Mouse (Mus musculus): ENCODE results near the gene Dock9. TPM values are rescaled to one million over a fixed set of nuclear protein-coding genes. Genes with fewer than 3 reads are reported as not detected.

The Dock9 gene
- polyA plus RNA-seq, 1 experiment from 2014 or later = 15.8 TPM

DNA sequence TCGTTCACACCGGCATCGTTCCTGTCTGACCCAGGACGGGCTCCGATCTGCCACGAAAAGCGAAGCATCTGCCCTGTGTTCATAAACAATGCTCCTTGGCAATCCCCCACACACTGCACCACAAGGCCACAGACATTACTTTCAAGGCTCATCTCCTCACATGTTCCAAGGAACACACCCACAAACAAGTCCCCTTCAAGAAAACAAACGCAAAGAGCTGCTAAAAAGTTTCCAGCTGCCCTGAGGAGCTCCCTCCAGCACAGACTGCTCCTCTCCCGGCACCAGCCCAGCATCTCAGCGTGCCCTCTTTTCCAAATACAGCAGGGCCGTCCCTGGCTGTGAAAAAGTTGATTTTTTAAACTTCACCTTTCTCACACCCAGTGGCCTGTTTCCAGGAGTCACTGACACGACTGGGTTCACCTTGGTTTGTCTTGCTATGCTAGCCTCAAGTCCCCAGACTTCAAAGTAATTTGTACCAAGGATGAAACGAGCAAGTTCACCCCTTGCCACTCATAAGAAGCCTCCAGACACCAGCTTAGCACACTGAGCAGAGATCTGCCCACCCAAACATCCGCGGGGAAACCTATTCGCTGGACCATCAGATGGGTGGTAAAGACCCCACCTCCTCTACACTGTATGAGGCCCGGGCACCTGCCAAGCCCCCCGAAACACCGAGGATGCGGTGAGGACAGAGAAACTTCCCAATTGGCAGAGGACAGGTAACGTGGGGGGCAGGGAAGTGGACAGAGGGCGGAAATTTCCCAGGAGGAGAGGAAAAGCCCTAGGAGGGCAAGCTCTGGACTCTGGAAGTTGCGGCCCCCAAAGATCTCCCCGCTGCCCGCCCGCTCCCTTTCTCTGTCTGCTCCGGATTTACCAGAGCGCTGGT lies 823 bp downstream of the Dock9 start:
- 9% methylated on average over 27 of the region's 28 CpGs for WGBS
- Histone ChIP-seq H3K9ac (replicated peaks; ENCODE audit: low read depth, low read length) (peak overlapping the region; percentile 73), H3K27me3 (replicated peaks; ENCODE audit: control insufficient read depth, insufficient read depth, low read length) (peaks cover 12% of the 10 kb centered on the region), H3K4me3 (replicated peaks; ENCODE audit: low read length) (peak overlapping the region; percentile 79), H3K4me2 (ENCODE audit: low read length) (peak overlapping the region; percentile 97), H3K36me3 (ENCODE audit: control insufficient read depth, insufficient read depth) (no peaks in the 10 kb centered on the region), H3K9me3 (ENCODE audit: control insufficient read depth, low read length) (no peaks in the 10 kb centered on the region), H3K4me1 (replicated peaks; ENCODE audit: control insufficient read depth, insufficient read depth, low read length) (peaks cover 12% of the 10 kb centered on the region), H3K27ac (ENCODE audit: low read length) (no peak overlapping the region)
- ATAC-seq = 0 out of 2 replicates have a peak, but pooled peaks have one; percentile 0

DNA sequence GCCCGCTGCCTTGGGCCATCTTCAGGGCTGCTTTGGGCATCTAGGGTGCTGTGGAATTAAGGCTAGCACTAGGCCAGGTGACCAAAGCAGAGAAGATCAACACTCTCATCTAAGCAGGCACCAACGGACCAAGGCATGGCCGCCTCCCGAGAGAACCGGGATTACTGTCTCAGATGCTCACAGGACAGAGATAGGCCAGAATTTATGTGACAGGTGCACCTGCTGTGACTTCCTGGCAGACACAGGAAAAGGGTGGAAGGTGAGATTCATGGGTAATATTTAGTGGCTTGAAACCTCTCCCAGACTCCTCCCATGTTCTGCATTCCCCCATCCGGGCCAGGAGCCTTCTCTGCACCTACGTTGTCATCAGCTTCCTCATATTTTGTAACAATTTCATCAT lies 2.1 kb downstream of the Dock9 start:
- Histone ChIP-seq H3K27ac (ENCODE audit: low read length) (no peak overlapping the region), H3K4me2 (ENCODE audit: low read length) (no peak overlapping the region), H3K4me3 (replicated peaks; ENCODE audit: low read length) (no peak overlapping the region), H3K27me3 (replicated peaks; ENCODE audit: control insufficient read depth, insufficient read depth, low read length) (peaks cover 12% of the 10 kb centered on the region), H3K4me1 (replicated peaks; ENCODE audit: control insufficient read depth, insufficient read depth, low read length) (peaks cover 12% of the 10 kb centered on the region), H3K36me3 (ENCODE audit: control insufficient read depth, insufficient read depth) (no peaks in the 10 kb centered on the region), H3K9ac (replicated peaks; ENCODE audit: low read depth, low read length) (no peak overlapping the region), H3K9me3 (ENCODE audit: control insufficient read depth, low read length) (no peaks in the 10 kb centered on the region)
- 89% methylated on average over 7 of the region's 7 CpGs for WGBS
- no peak for ATAC-seq

DNA sequence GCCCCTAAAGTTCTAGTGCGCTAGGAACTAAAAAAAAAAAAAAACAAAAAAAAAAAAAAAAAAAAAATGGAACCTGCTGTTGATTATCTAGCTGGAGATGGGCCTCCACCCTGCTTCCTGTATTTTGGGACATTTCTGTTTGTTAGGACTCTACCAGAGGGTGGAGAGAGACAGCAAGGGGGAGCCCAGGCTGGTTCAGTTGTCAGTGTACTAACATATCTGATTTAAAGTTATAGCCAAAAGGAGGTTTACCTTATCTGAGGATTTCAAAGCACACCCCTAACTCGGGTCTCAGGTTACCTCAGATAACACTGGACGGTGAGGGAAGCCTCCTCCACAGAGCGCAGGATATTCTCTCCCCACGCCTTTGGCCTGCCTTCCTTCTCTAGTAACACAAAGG lies 4.0 kb downstream of the Dock9 start:
- no peak for ATAC-seq
- peaks cover 10% of the 10 kb centered on the region for H3K4me1 ChIP-seq (replicated peaks; ENCODE audit: control insufficient read depth, insufficient read depth, low read length)
- H3K9me3 ChIP-seq (ENCODE audit: control insufficient read depth, low read length) = no peaks in the 10 kb centered on the region
- peaks cover 12% of the 10 kb centered on the region for H3K27me3 ChIP-seq (replicated peaks; ENCODE audit: control insufficient read depth, insufficient read depth, low read length)
- no peak overlapping the region for H3K9ac ChIP-seq (replicated peaks; ENCODE audit: low read depth, low read length)
- H3K27ac ChIP-seq (ENCODE audit: low read length) = no peak overlapping the region
- no peaks in the 10 kb centered on the region for H3K36me3 ChIP-seq (ENCODE audit: control insufficient read depth, insufficient read depth)
- WGBS = 83% methylated on average over 5 of the region's 5 CpGs
- H3K4me2 ChIP-seq (ENCODE audit: low read length) = no peak overlapping the region
- H3K4me3 ChIP-seq (replicated peaks; ENCODE audit: low read length) = no peak overlapping the region

DNA sequence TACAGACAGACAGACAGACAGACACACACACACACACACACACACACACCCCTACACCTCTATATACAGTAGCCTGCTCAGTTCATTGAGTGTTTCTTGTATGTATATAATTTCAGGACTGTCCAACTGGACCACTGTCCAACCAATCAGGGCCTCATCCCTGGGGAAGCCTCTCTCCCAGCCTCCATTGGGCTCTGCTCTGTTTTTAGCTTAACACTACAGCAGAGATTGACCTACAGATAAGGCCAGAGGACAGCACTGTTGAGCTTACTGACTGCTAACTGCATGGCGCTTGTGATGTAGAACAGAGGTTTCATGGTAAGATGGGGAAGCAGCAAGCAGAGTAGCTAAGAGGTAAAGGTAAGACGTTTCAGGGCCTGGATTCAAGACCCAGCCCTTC lies 5.7 kb downstream of the Dock9 start:
- Histone ChIP-seq H3K9ac (replicated peaks; ENCODE audit: low read depth, low read length) (no peak overlapping the region), H3K4me1 (replicated peaks; ENCODE audit: control insufficient read depth, insufficient read depth, low read length) (peaks cover 5% of the 10 kb centered on the region), H3K27me3 (replicated peaks; ENCODE audit: control insufficient read depth, insufficient read depth, low read length) (peaks cover 9% of the 10 kb centered on the region), H3K4me3 (replicated peaks; ENCODE audit: low read length) (no peak overlapping the region), H3K36me3 (ENCODE audit: control insufficient read depth, insufficient read depth) (no peaks in the 10 kb centered on the region), H3K4me2 (ENCODE audit: low read length) (no peak overlapping the region), H3K27ac (ENCODE audit: low read length) (no peak overlapping the region), H3K9me3 (ENCODE audit: control insufficient read depth, low read length) (no peaks in the 10 kb centered on the region)
- WGBS = 88% methylated on average over 2 of the region's 2 CpGs
- ATAC-seq = no peak

DNA sequence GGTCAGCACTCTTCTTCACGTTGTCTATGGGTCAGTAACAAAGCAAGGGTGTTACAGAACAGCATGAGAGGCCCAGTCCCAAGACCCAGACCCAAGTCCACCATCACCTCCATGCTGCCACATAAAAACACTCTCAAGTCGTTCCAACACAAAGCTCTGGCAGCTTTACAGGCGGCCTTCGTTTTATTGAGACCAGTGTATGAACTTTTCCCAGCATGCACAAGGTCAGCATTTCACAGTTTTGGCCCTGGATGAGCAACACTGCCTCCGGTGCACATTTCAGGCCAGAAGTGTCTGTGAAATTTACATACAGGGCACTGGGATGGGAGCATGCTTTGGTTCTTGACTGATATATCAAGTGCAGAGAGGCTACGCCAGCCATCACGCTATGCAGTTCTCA lies 6.5 kb downstream of the Dock9 start:
- Histone ChIP-seq H3K9ac (replicated peaks; ENCODE audit: low read depth, low read length) (no peak overlapping the region), H3K27me3 (replicated peaks; ENCODE audit: control insufficient read depth, insufficient read depth, low read length) (peaks cover 8% of the 10 kb centered on the region; the same call in 1 of the 2 replicates), H3K4me2 (ENCODE audit: low read length) (no peak overlapping the region), H3K4me3 (replicated peaks; ENCODE audit: low read length) (no peak overlapping the region), H3K36me3 (ENCODE audit: control insufficient read depth, insufficient read depth) (no peaks in the 10 kb centered on the region), H3K27ac (ENCODE audit: low read length) (no peak overlapping the region), H3K9me3 (ENCODE audit: control insufficient read depth, low read length) (no peaks in the 10 kb centered on the region), H3K4me1 (replicated peaks; ENCODE audit: control insufficient read depth, insufficient read depth, low read length) (no peaks in the 10 kb centered on the region)
- no peak for ATAC-seq
- 81% methylated on average over 7 of the region's 7 CpGs for WGBS

DNA sequence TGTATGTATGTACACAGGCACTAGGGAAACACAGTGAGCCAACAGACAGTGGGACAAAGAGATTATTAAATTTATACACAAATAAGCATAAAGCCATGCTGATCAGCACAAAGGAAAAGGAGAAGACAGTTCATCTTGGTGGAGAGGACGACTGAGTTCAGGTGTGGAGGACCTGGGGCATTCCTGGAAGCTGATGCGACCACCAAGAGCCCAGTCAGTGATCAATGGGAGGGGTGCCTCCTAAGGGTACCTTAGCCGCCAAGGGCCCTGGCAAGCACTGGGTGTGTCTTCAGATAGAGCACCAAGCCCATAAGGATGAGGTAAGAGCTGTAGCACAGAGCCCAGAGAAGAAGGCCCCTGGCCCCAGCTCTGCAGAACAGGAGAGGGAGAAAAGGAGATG lies 8.4 kb downstream of the Dock9 start:
- Histone ChIP-seq H3K4me2 (ENCODE audit: low read length) (no peak overlapping the region), H3K36me3 (ENCODE audit: control insufficient read depth, insufficient read depth) (no peaks in the 10 kb centered on the region), H3K9me3 (ENCODE audit: control insufficient read depth, low read length) (no peaks in the 10 kb centered on the region), H3K27me3 (replicated peaks; ENCODE audit: control insufficient read depth, insufficient read depth, low read length) (no peaks in the 10 kb centered on the region), H3K4me3 (replicated peaks; ENCODE audit: low read length) (no peak overlapping the region), H3K4me1 (replicated peaks; ENCODE audit: control insufficient read depth, insufficient read depth, low read length) (no peaks in the 10 kb centered on the region), H3K9ac (replicated peaks; ENCODE audit: low read depth, low read length) (no peak overlapping the region), H3K27ac (ENCODE audit: low read length) (no peak overlapping the region)
- WGBS = 87% methylated on average over 3 of the region's 3 CpGs
- no peak for ATAC-seq

DNA sequence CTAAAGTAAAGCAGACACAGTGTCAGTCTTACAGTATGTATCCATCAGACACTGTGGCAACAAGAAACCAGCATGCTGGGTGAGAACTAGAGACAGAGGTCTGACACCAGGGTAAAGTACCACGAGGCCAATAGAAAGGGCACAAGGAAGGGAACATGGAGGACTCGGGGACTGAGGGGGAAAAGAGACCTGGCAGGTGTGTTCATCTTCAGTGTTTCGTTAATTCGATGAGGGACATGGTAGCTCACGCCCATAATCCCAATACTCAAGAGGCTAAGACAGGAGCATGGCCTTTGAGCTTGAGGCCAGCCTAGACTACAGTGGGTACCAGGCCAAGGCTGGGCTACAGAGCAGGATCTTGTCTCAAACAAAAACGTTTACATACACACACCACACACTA lies 9.2 kb downstream of the Dock9 start:
- Histone ChIP-seq H3K27me3 (replicated peaks; ENCODE audit: control insufficient read depth, insufficient read depth, low read length) (no peaks in the 10 kb centered on the region), H3K9ac (replicated peaks; ENCODE audit: low read depth, low read length) (no peak overlapping the region), H3K4me1 (replicated peaks; ENCODE audit: control insufficient read depth, insufficient read depth, low read length) (no peaks in the 10 kb centered on the region), H3K9me3 (ENCODE audit: control insufficient read depth, low read length) (no peaks in the 10 kb centered on the region), H3K27ac (ENCODE audit: low read length) (no peak overlapping the region), H3K36me3 (ENCODE audit: control insufficient read depth, insufficient read depth) (no peaks in the 10 kb centered on the region), H3K4me3 (replicated peaks; ENCODE audit: low read length) (no peak overlapping the region), H3K4me2 (ENCODE audit: low read length) (no peak overlapping the region)
- whole genome bisulfite sequencing = 83% methylated on average over 6 of the region's 6 CpGs
- ATAC-seq = no peak

DNA sequence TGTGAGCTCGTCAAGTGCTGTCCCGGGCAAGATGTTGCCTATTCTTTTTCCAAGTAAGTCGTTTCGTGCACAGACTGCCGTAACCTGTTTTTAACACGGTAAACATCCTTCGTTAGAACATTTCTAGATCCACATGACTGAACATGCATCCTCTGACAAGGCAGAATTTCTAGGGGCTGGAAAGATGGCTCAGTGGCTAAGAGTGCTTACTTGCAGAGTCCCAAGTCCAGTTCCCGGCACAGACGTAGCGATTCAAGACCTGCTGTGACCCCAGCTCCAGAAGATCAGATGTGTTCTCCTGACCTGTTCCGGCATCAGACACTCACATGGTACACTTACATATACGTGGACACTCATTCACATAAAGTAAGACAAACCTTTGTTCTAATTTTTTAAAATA lies 10.2 kb downstream of the Dock9 start:
- no peak overlapping the region for H3K27ac ChIP-seq (ENCODE audit: low read length)
- H3K27me3 ChIP-seq (replicated peaks; ENCODE audit: control insufficient read depth, insufficient read depth, low read length) = no peaks in the 10 kb centered on the region
- no peaks in the 10 kb centered on the region for H3K36me3 ChIP-seq (ENCODE audit: control insufficient read depth, insufficient read depth)
- H3K4me2 ChIP-seq (ENCODE audit: low read length) = no peak overlapping the region
- WGBS = 89% methylated on average over 12 of the region's 12 CpGs
- no peaks in the 10 kb centered on the region for H3K4me1 ChIP-seq (replicated peaks; ENCODE audit: control insufficient read depth, insufficient read depth, low read length)
- no peak overlapping the region for H3K4me3 ChIP-seq (replicated peaks; ENCODE audit: low read length)
- ATAC-seq = no peak
- H3K9ac ChIP-seq (replicated peaks; ENCODE audit: low read depth, low read length) = no peak overlapping the region
- no peaks in the 10 kb centered on the region for H3K9me3 ChIP-seq (ENCODE audit: control insufficient read depth, low read length)

DNA sequence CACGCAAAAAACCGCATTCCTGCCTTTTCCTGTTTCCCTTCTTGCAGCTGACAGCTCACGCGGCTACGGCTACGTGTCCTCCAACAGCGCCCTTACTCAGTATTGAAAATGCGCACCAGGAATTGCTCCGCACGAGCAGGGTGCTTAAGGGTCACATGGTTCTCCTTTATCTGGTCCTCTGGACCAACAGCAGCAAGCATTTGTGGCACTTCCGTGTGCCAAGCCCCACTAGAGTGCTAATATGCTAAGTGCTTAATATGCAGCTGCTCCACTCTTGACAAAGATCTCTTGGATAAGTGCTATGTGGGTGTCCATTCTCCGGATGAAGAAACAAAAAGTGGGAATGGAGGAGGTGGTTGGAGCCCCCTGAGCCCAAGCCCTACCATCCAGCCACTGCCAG lies 10.7 kb downstream of the Dock9 start:
- WGBS = 79% methylated on average over 12 of the region's 12 CpGs
- H3K36me3 ChIP-seq (ENCODE audit: control insufficient read depth, insufficient read depth) = no peaks in the 10 kb centered on the region
- H3K9me3 ChIP-seq (ENCODE audit: control insufficient read depth, low read length) = no peaks in the 10 kb centered on the region
- no peak overlapping the region for H3K4me3 ChIP-seq (replicated peaks; ENCODE audit: low read length)
- H3K4me2 ChIP-seq (ENCODE audit: low read length) = no peak overlapping the region
- H3K27ac ChIP-seq (ENCODE audit: low read length) = no peak overlapping the region
- ATAC-seq = no peak
- H3K27me3 ChIP-seq (replicated peaks; ENCODE audit: control insufficient read depth, insufficient read depth, low read length) = no peaks in the 10 kb centered on the region
- no peaks in the 10 kb centered on the region for H3K4me1 ChIP-seq (replicated peaks; ENCODE audit: control insufficient read depth, insufficient read depth, low read length)
- H3K9ac ChIP-seq (replicated peaks; ENCODE audit: low read depth, low read length) = no peak overlapping the region

Measured in forebrain, embryonic 16.5 days (tissue).